Comparison of ENCODE assay signal across 8 mouse cellular contexts in genomic region chr11:50325496-50326301, GRCm38 (mm10). TPM values are rescaled to one million over a fixed set of nuclear protein-coding genes. Genes with fewer than 3 reads are reported as not detected.
DNase-seq lines count a peak whose midpoint lies in the region; ATAC-seq lines count a peak whose summit lies in the region.

Gene Canx (minus strand): TSS chr11:50325673.

- DNase-seq in MEL-GATA-1-ER (ENCODE audit: extremely low read depth, low read depth) = peak; percentile 97
- DNase-seq in cerebellum, adult 8-10 months = peak; percentile 99
- peak; percentile 100 for DNase-seq in forelimb bud, embryonic 11.5 days (ENCODE audit: low read depth, low spot score)
- peak; percentile 99 for DNase-seq in layer of hippocampus, adult 9-10 months (ENCODE audit: low spot score)
- peak; percentile 98 for DNase-seq in ovary, postnatal 10 days (ENCODE audit: low spot score)
- DNase-seq in thymus, postnatal 10 days (ENCODE audit: low spot score in 2 of 2) = peak; percentile 96 to 98

- peak within 1 kb of the TSS; percentile 78 for H3K4me3 ChIP-seq in lung, embryonic 16.5 days (ENCODE audit: low read length)

- H3K9me3 ChIP-seq in lung, embryonic 16.5 days (ENCODE audit: control insufficient read depth, low read length) = no peaks in the 10 kb centered on the region

- under 1% methylated on average over 64 of the region's 64 CpGs for WGBS in lung, embryonic 16.5 days

- H3K9ac ChIP-seq in lung, embryonic 16.5 days (ENCODE audit: low read length) = peak within 1 kb of the TSS; percentile 98

- H3K36me3 ChIP-seq in lung, embryonic 16.5 days (ENCODE audit: control insufficient read depth, insufficient read depth, low read length) = no peaks in the 10 kb centered on the region

- peaks cover 18% of the 10 kb centered on the region for H3K4me1 ChIP-seq in lung, embryonic 16.5 days (replicated peaks; ENCODE audit: control insufficient read depth, insufficient read depth, low read length)

- peak within 1 kb of the TSS; percentile 75 for H3K4me2 ChIP-seq in lung, embryonic 16.5 days (ENCODE audit: low read depth, low read length)

- peak within 1 kb of the TSS; percentile 90 for H3K27ac ChIP-seq in lung, embryonic 16.5 days (ENCODE audit: low read length)

- ATAC-seq in hematopoietic stem cell, adult 5-6 weeks (replicated peaks in 1 of 2; ENCODE audit: insufficient read depth in 1 of 2, low FRiP score in 2 of 2, low TSS enrichment in 1 of 2, low read depth in 1 of 2, poor library complexity in 2 of 2, severe bottlenecking in 2 of 2) = peak; percentile 97 to 98
- ATAC-seq in lung, embryonic 16.5 days (ENCODE audit: low read depth) = peak; percentile 98

- H3K27me3 ChIP-seq in lung, embryonic 16.5 days (ENCODE audit: control insufficient read depth, insufficient read depth, low read depth, low read length) = no peaks in the 10 kb centered on the region

RNA-seq across cellular contexts. Expression of gene Canx, which starts in this region (rescaled TPM):
- 717 and 931 TPM in 2 replicates for total RNA-seq in hematopoietic stem cell, adult 5-6 weeks (2017)
- polyA plus RNA-seq in lung, embryonic 16.5 days (2015; fragmentation: Nextera tagmentation; extraction: Ambion mirVana) = 329 and 349 TPM in 2 replicates

Comparison
In these comparisons a context has a peak if more than half of its experiments do, and no peak if none do; other contexts are left out.
1. Peak in every context shown above with its lines: DNase-seq, ATAC-seq, H3K4me3 ChIP-seq and H3K27ac ChIP-seq.